Mouse (Mus musculus) small intestine, adult 2 months (tissue): Measurements from ENCODE around the gene Shkbp1. TPM values are rescaled to one million over a fixed set of nuclear protein-coding genes. Genes with fewer than 3 reads are reported as not detected.

Experiments used
- H3K27ac ChIP-seq: fragments of 200-500 bp; 2 replicates; pipeline ENCODE4 v1.5.1; 2012; ENCODE audit warnings: low read depth, low read length, control low read depth, inconsistent platforms; ENCODE audit not compliant: insufficient read depth
- H3K27me3 ChIP-seq: fragments of 200-500 bp; 2 replicates; pipeline ENCODE4 v1.6.1; 2012; ENCODE audit warnings: mild to moderate bottlenecking, moderate library complexity, low read length, inconsistent platforms; ENCODE audit not compliant: control insufficient read depth, insufficient read depth
- H3K36me3 ChIP-seq: fragments of 200-500 bp; 2 replicates; pipeline ENCODE4 v1.6.1; 2012; ENCODE audit warnings: mild to moderate bottlenecking, low read length, control low read depth, inconsistent platforms; ENCODE audit not compliant: control insufficient read depth, insufficient read depth
- H3K4me1 ChIP-seq: fragments of 200-500 bp; 2 replicates; pipeline ENCODE4 v1.6.1; 2012; ENCODE audit warnings: low read length, inconsistent platforms, mixed read lengths; ENCODE audit not compliant: control insufficient read depth, insufficient read depth, insufficient read length
- H3K4me3 ChIP-seq: fragments of 200-500 bp; 2 replicates; pipeline ENCODE4 v1.5.1; 2012; ENCODE audit warnings: low read depth, mild to moderate bottlenecking, control low read depth, inconsistent platforms, low read length, moderate library complexity
- CTCF ChIP-seq: fragments of 200-500 bp; IDR thresholded peaks from 2 replicates; pipeline ENCODE4 v1.5.1; 2012; ENCODE audit warnings: low read depth, mild to moderate bottlenecking, control low read depth, inconsistent platforms, low read length, moderate library complexity, mixed read lengths; ENCODE audit not compliant: insufficient replicate concordance, insufficient read length; ENCODE audit errors: extremely low read depth
- POLR2A ChIP-seq: fragments of 200-500 bp; IDR thresholded peaks from 2 replicates; pipeline ENCODE4 v1.6.1; 2012; ENCODE audit warnings: low read depth, mild to moderate bottlenecking, control low read depth, inconsistent platforms, low read length, moderate library complexity
- WGBS: fragments of 180-500 bp; shearing (Covaris S2); methylation state at CpG from one replicate; pipeline ENCODE4 v1.1.7; 2018; 5-methylcytosine and 5-hydroxymethylcytosine counted together
- polyA plus RNA-seq: library from polyadenylated mRNA; depleted of rRNA; stranded (reverse); fragments of >200 nt; gene quantifications from 2 replicates; pipeline ENCODE4 v1.2.3, GENCODE M21; 2012

The Shkbp1 gene
- polyA plus RNA-seq, 1 experiment = 115 TPM

DNA sequence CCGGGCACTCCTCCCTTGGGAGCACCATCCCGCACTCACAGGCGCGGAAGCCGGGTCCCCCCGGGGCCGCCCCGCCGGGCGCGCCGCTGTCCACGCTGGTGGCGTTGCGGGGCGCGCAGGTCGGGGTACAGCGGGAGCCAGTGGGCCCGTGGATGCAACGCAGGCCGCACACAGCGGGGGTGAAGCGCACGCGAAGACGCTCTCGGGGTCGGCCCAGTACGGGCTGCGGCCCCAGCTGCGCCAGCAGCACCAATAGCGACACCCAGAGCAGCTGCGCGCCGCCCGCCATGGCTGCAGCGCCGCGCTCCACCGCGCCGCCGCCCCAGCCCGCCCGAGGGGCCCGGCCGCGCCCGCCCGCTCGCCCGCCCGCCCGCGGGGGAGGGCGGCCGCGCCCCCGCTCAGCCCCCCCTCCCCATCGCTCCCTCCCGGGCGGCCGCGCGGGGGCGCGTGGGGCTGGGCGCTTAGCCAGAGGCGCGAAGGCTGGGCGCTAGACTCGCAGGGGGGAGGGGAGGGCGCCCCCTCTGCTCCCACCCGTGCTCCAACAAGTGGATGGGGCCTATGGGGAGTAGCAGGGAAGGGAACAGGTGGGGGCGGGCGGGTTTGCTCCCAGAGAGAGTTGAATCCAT lies 22.4 kb downstream of the Shkbp1 start:
- peaks cover 42% of the 10 kb centered on the region for H3K27me3 ChIP-seq
- H3K4me1 ChIP-seq = peaks cover 20% of the 10 kb centered on the region
- WGBS = 1% methylated on average over 61 of the region's 77 CpGs
- peak overlapping the region; percentile 52 for H3K27ac ChIP-seq
- no peaks in the 10 kb centered on the region for H3K36me3 ChIP-seq
- peak overlapping the region; percentile 63 for H3K4me3 ChIP-seq
- TF ChIP-seq POLR2A = no peak
- 0 out of 2 replicates have a peak, but pooled peaks have one; percentile 11 for TF ChIP-seq CTCF

GRCm38 (mm10) chr7:27332353-27333199 lies 23.2 kb downstream of the Shkbp1 start:
- peak overlapping the region; percentile 63 for H3K4me3 ChIP-seq
- H3K4me1 ChIP-seq = peaks cover 20% of the 10 kb centered on the region
- peaks cover 38% of the 10 kb centered on the region for H3K27me3 ChIP-seq
- no peaks in the 10 kb centered on the region for H3K36me3 ChIP-seq
- TF ChIP-seq CTCF = peak; percentile 87
- no peak for TF ChIP-seq POLR2A
- H3K27ac ChIP-seq = peak overlapping the region; percentile 61
- WGBS = 1% methylated on average over 39 of the region's 39 CpGs

- Histone ChIP-seq H3K27me3 (peaks cover 31% of the 10 kb centered on the region), H3K4me1 (peaks cover 17% of the 10 kb centered on the region), H3K36me3 (no peaks in the 10 kb centered on the region), H3K4me3 (peak overlapping the region; percentile 63), H3K27ac (peak overlapping the region; percentile 61)
- TF ChIP-seq CTCF (no peak), POLR2A (no peak)
- WGBS = 4% methylated on average over 8 of the region's 8 CpGs
Measured at GRCm38 (mm10) chr7:27331854-27332253, 24.0 kb downstream of the Shkbp1 start.

DNA sequence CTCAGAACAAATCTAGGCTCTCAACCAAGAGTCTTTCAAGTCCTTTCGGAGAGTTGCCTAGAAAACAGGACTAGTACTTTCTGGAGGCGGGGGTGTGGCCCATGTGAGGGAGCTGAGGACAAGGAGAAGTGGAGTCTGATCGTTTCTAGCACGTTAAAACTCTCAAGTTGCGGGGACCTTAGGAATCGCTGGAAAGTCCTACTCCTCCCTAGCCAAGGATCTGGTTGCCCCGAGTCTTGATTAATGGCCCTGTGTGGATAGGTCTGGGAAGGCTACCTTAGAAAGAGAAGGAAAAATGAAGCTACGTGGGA lies 24.3 kb downstream of the Shkbp1 start:
- Histone ChIP-seq H3K27ac (peak overlapping the region; percentile 61), H3K27me3 (peaks cover 27% of the 10 kb centered on the region), H3K4me3 (peak overlapping the region; percentile 60; the same call in 1 of the 2 replicates), H3K4me1 (peaks cover 17% of the 10 kb centered on the region), H3K36me3 (no peaks in the 10 kb centered on the region)
- WGBS = 2% methylated on average over 8 of the region's 8 CpGs
- TF ChIP-seq POLR2A (no peak), CTCF (no peak)

DNA sequence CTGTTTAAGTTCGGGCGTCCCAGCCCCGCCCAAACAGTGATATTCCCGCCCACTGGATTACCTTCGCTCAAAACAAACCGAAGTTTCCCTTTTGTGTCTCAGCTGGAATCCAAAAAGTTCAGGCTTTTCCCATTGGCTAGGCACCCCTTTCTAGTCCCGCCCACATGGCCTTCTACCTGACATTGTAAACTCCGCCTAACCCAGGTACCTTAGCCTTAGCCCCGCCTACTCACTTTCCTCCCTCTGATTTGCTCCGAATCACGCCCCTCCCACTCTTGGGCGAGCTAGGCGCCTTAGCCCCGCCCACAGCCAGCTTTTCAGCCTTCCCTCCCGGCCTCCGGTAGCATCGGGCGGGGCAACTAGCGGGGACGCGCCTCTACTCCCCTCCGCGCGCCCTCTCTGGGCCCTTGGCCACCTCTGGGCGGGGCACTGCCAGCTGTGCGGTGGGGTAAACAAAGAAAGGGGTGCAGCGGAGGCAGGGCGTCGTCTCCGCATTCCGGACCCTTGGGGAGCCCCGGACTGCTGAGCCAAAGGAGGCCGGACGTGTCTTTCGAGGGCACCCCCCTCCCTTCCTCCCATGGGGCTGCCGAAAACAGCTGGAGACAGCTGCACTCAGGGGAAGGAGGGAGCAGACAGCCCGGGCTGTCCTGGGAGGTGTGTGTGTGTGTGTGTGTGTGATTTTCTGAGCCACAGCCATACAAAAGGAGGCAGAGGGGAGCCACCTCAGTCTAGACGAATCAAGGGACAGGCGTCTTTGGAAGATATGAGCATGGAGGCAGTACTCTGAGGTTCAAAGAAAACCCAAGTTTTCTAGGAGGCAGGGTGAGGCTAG lies 24.9 kb downstream of the Shkbp1 start:
- Histone ChIP-seq H3K27me3 (peaks cover 23% of the 10 kb centered on the region), H3K4me1 (peaks cover 22% of the 10 kb centered on the region), H3K4me3 (peak overlapping the region; percentile 60), H3K27ac (peak overlapping the region; percentile 61), H3K36me3 (no peaks in the 10 kb centered on the region)
- under 1% methylated on average over 39 of the region's 39 CpGs for WGBS
- TF ChIP-seq CTCF (no peak), POLR2A (no peak)

DNA sequence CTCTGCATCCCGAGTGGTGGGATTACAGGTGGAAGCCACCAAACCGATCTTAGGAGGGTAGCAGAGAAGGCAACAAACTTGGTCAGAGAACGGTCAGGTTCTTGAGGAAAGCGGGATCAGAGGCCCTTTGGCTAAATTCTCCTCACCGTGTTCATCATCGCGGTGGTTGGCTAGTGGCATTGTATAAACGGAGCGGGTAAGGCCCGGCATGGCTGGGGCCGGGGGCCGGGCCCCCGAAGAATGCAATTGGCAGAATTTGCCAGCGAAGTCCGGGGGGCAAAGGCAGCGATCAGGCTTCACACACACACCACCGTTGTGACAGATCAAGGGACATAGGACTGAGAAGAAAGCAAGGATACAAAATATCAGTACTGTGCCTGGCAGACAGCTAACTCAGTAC lies 25.8 kb downstream of the Shkbp1 start:
- WGBS = 29% methylated on average over 17 of the region's 17 CpGs
- Histone ChIP-seq H3K4me3 (no peak overlapping the region), H3K27me3 (peaks cover 28% of the 10 kb centered on the region)

More for the DNA sequence above, 25.8 kb downstream of the Shkbp1 start:
- Histone ChIP-seq H3K4me1 (peaks cover 24% of the 10 kb centered on the region), H3K27ac (no peak overlapping the region), H3K36me3 (no peaks in the 10 kb centered on the region)
- no peak for TF ChIP-seq POLR2A
- TF ChIP-seq CTCF = no peak
